Mouse (Mus musculus) C2C12 (cell line): ENCODE results near the gene Tspyl4.

Experiments
- CEBPB ChIP-seq: IDR thresholded peaks from one replicate; pipeline ENCODE4 v1.6.1; 2011; ENCODE audit warnings: low read depth, mild to moderate bottlenecking, control low read depth, moderate library complexity
- CTCF ChIP-seq: IDR thresholded peaks from one replicate; pipeline ENCODE4 v1.5.1; 2011; ENCODE audit not compliant: control insufficient read depth, insufficient read depth, insufficient read length
- FOSL1 ChIP-seq: IDR thresholded peaks from one replicate; pipeline ENCODE4 v1.8.0; 2011; ENCODE audit warnings: mild to moderate bottlenecking, low read length; ENCODE audit not compliant: poor library complexity, insufficient read depth, severe bottlenecking
- MAX ChIP-seq: IDR thresholded peaks from one replicate; pipeline ENCODE4 v1.6.1; 2011; ENCODE audit warnings: mild to moderate bottlenecking, control low read depth
- MYOD1 ChIP-seq: IDR thresholded peaks from one replicate; pipeline ENCODE4 v1.6.1; 2011; ENCODE audit warnings: low read depth; ENCODE audit not compliant: control insufficient read depth, insufficient read length
- MYOG ChIP-seq: IDR thresholded peaks from one replicate; pipeline ENCODE4 v1.6.1; 2011; ENCODE audit not compliant: control insufficient read depth, insufficient read length; ENCODE audit errors: extremely low read depth
- USF1 ChIP-seq: IDR thresholded peaks from one replicate; pipeline ENCODE4 v1.6.1; 2011; ENCODE audit warnings: low read depth, mild to moderate bottlenecking, control low read depth, moderate library complexity

DNA sequence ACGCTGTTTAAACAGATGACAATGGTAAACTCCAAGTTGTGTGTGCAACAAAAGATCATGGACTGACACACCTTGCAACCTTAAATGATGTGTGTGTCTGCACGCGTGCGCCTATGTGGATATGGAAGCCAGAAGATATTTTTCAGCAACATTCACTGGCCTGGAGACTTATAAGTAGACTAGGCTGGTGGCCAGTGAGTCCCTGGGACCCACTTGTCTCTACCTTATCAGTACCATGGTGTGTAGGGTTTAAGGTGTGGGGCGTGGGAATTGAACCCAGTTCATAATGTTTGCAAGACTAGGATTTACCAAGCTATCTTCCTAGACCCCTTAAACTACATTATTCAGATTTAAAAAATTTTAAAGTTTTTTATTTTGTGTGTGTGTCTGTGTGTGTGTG lies 29.9 kb downstream of the Tspyl4 start:
- TF ChIP-seq CTCF = no peak
- no peak for TF ChIP-seq MAX
- no peak for TF ChIP-seq CEBPB
- TF ChIP-seq USF1 = no peak
- no peak for TF ChIP-seq FOSL1
- no peak for TF ChIP-seq MYOG
- TF ChIP-seq MYOD1 = no peak
